Mouse (Mus musculus): ENCODE measurements around the gene Stk31. TPM values are rescaled to one million over a fixed set of nuclear protein-coding genes. Genes with fewer than 3 reads are reported as not detected.
A peak's percentile ranks its signal among the peaks of the same experiment; 100 is the strongest.
"Not testable (repeated sequence)": the region's sequence is repeated elsewhere in the genome, so short reads cannot be mapped to it uniquely, and the experiment has no call there.

Stk31 gene
- not detected in 2 replicates for polyA plus RNA-seq (2012; rRNA removed)

DNA sequence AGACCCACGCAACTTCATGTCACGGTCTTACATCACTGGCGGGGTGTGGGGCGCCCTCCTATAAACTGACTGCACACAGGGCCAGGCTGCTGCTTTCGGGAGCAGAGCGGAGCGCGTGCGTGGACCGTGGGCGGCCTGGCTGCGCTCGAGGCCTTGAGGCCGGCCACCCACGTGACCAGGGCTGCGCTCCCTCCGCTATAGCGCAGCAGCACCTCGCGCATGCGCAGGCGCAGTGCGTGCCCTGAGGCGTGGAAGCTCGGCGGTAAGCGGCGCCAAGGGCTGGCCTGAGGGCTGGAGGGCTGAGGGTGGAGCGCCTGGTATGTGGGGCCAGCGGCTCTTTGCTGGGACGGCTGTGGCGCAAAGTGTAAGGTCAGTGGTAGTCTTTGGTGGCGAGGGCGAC lies at the start of gene Stk31:
Gene Stk31, plus strand, starts transcription at position 289 of the 400 bp plus-strand sequence.
- no peak for DNase-seq (ENCODE audit: low spot score)

DNA sequence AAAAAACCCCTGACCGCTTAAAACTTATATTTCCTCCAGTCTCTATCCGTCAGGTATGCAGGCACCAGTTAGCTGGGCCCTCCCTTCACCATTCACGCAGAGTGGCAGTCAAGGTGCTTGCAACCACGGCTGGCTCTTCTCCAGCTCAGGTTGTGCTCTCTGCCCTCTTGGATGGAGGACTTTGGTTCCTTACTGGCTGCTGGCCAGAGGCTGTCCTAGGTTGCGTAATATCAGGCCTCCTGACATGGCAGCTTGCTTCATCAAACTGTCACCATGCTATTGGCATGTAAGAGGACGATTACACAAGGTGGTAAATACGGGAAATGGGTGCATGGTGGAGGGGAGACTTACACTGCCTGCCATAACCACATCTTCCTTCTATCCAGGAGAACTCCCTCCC lies 45.6 kb upstream of the Stk31 start:
- DNase-seq (ENCODE audit: low spot score) = no peak

DNA sequence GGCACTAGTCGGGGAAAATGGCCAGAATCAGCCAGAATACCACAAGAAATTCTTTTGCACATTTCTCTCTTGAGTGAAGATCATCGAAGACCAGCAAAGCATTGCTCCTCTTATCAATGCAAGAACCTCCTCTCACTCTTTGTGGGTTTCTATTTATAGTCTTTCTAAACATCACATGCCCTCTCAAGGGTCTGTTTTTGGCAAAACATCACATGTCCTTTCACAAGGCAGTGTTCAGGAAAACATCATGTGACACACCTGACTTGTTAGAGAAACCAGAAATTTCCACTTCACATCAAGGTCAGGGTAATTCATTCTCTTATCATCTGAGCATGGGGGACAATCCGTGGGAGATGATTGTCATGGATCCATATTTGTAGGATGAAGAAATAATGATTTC lies 40.8 kb upstream of the Stk31 start:
- no peak for DNase-seq (ENCODE audit: low spot score)

DNA sequence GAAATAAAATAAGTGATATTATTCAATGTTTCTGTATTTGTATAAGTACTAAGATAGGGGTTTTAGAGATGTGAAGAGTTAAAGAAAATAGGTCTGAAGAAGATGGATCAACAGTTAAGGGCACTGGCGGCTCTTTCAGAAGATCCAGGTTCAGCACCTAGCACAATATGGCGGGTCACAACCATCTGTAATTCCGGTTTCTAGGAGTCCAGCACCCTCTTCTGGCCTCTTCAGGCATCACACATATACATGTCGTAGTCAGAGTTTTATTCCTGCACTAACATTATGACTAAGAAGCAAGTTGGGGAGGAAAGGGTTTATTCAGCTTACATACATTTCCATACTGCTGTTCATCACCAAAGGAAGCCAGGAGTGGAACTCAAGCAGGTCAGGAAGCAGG lies 40.2 kb upstream of the Stk31 start:
- DNase-seq (ENCODE audit: low spot score) = no peak

DNA sequence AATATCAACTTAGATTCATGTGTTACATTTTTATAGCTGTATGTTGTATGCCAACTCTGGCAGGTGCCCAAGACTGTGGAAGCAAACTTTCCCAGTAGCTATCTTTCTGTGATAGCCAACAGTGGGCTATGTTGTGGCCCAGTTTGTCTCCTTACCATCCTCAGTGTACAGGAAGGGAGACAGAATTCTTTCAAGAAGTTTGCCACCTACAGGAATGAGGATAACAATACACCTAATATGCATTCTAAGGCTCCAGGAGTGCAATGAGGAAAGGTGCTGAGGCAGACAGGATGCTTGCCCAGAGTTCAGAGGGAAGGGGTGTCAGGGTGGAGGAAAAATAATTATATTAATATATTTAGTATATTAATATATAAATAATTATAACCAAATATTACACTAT lies 35.0 kb upstream of the Stk31 start:
- no peak for DNase-seq (ENCODE audit: low spot score)

DNA sequence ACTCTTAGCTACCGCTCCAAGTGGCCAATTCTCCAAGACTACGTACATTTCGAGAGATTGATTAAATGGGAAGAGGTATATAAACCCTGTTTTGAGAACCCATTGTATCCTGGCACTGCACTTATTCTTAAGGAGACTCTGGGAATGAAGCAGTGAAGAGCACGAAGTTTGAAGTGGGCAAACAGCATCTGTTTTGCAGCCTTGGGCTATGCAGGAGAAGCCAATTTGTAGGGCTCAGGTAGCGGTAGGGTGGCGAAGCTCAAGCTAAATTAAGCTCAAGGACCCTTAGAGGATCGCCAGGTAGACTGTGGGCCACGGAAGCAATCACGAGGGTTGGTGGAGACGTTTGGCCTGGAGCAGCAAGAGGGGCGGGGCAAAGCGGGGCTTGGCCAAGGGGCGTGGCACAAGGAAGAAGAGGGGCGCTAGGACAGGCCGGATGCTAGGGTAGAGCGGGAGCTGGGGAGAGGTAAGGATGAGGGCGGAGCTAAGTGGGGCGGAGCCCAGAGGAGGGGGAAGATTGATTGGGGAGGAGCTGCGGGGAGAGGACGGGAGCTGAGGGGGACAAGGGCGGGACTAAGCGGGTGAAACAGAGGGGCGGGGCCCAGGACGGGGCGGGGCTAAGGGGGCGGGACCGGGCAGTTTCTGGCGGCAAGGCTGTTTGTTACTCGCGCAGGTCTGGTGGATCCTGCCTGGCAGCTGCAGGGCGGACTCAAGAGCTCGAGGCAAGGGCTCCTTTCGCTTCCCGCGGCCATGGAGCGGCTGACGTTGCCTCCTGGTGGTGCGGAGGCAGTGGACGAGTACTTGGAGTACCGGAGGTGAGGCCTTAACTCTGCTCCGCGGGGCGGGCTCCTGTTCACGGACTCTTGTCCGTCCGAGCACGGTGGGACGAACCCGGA lies 28.0 kb upstream of the Stk31 start, which contains the start of gene Fam221a:
Gene Fam221a, plus strand, starts transcription at position 581 of the 896 bp plus-strand sequence.
- DNase-seq (ENCODE audit: low spot score) = peak; percentile 70

DNA sequence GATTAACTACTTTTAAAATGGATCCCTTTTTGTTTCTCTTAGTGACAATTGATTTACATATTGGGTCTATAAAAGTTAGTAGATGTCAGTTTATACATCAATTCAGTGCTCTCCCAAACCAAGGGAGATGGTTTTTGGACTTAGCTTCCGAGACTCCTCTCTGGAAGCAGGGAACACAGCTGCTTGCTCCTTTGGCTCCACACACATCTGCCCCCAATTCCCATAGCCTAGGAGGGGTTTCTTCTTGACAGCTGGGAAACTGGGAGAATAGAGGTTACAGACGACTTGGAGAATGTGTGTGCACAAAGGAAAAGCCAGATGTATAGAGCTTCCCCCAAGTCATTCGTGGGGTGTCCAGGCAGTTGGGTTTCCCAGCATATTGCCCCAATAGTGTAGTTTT lies 27.2 kb upstream of the Stk31 start:
- no peak for DNase-seq (ENCODE audit: low spot score)

DNA sequence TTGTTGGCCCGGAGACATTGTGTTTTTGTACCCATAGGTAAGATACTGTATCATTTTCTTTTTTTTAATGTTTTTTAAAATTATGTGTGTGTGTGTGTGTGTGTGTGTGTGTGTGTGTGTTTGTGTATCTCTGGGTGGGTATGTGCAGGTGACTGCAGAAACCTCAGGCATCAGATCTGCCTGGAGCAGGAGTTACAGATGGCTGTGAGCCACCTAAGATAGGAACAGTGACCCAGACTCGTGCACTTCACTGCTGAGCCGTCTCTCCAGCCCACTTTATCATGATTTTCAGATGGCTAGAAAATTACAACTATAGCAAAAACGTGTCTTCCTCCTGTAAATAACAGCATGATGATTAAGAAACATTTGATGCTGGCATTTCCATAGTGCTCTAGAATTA lies 22.7 kb upstream of the Stk31 start:
- no peak for DNase-seq (ENCODE audit: low spot score)

DNA sequence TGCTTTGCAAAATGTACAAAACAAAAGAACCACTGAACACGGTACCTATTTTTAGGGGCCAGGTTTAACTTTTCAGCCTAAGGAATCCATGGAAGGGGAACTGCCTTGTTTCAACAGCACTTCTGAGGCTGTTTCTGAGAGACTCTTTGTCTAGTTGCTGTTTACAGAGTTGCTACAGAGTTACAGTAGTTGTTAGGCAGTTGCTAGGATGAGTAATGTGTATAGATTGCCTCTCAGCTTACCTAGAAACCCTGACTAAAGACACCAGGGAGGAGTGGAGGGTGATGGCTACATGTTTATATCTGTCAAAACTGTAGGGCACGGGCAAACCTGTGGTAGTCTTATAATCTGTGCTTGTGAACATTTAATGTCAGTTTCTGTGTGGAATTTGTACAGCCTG lies 21.5 kb upstream of the Stk31 start:
- no peak for DNase-seq (ENCODE audit: low spot score)

DNA sequence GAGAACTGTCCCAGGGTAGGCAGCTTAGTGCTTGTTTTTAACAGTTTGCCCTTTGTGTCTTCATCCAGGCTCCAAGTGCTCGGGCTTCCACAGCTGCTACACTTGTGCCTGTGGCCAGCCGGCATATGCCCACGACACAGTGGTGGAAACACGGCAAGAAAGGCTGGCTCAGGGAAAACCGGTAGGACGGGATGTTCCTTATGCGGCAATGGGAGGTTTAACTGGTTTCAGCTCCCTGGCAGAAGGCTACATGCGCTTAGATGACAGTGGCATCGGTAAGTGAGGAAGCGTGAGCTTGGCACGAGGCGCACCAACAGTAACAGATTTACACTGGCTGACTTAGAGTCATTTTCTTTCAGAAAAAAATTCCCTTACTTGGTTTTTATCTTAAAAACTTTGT lies 17.1 kb upstream of the Stk31 start:
- DNase-seq (ENCODE audit: low spot score) = peak; percentile 25

DNA sequence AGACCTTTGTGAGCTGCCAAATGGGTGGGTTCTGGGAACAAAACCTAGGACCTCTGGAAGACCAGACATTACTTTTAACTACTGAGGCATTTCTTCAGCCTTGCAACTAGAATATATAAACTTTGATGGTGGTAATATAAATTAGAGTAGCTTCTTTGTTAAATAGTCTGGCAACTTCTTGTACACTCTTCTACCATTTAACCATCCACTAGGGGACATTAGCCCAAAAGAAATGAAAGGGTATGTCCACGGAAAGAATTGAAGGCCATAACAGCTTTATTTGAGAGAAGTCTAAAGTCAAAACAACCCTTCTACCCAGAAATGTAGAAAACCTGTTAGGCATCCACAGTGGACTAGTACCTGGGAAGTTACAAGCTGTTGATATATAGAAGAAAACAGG lies 1.1 kb upstream of the Stk31 start:
- no peak for DNase-seq (ENCODE audit: low spot score)

DNA sequence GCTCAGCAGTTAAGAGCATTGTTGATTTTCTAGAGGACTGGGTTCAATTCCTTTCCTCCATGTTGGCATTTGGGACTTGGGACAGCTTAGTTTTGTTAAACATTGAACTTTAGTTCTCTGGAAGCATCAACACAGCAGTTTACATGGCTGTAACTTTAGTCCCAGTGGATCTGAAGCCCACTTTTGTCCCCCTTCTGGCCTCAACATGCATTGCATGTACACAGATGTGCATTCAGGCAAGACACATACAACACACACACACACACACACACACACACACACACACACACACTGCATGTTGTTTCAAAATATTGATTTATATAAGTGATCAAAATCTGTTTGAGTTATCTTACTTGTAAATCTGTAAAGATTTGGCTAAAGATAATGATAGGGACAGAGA lies 2.1 kb downstream of the Stk31 start:
- no peak for DNase-seq (ENCODE audit: low spot score)

DNA sequence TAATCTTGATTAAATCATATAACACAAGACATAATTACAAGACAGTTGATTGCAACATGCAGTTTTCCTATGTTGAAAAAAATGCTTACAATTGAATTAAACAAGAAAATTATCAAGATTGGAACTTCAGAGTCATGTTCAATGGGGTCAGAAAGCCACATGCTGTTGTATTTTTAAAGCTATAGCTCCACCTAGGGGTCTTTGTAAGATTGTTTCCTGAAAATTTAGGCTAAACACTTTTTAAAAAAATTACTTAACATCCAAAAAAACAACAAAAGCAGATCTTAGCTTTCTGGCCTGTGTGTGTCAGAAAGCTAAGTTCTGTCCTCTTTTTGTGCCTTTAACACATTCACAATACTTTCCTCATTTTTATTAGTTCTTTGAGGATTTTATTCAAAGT lies 3.0 kb downstream of the Stk31 start:
- DNase-seq (ENCODE audit: low spot score) = no peak

DNA sequence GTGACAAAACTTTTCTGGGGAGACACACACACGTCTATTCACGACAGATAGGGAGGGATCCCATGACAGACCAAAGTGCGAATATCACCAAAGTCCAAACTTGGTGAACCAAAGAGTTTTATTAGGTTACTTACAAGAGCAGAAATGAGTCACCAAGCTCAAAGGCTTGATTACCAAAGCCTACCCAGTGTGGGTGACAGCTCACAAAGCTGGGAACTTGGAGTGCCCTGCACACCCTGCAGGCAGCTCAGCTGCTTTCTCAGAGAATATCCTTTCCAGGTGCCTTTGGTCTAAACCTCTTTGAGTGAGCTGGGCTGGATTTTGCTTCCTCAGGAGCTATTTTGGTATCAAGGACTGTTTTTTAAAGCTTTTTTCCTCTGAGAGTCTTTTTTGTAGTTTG lies 15.4 kb downstream of the Stk31 start:
- DNase-seq (ENCODE audit: low spot score) = no peak

DNA sequence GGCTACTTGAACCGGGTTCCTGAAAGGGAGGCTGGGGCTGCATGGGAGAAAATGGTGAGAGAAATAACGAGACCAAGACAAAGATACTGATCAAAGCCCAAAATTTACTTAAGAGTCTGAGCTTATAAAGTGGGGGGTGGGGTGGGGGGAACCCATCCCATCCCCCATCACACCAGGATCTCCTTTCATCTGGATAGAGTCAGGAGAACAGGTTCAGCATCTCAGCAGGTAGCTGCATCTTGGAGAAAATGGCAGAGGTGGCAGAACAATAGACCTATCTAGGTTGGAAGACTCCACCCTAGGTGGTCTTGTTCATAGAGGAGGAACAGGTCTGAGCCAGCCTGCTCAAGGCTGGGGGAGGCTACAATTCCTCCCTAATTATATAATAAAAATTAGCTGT lies 17.6 kb downstream of the Stk31 start:
- not testable (repeated sequence) for DNase-seq (ENCODE audit: low spot score)

DNA sequence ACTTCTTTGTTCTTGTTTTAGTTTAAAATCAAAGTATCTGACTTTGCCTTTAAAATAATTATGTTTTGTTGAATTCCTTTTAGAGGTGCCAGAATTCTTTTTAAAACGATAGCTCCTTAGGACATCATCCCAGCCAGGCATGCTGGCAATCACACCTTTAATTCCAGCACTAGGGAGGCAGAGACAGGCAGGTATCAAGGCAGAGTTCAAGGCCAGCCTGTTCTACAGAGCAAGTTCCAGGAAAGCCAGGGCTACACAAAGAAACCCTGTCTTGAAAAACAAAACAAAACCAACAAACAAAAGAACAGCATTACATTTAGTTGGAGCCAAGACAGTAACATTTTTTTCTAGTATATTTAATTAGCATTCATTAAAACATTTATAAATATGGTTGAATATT lies 20.6 kb downstream of the Stk31 start:
- no peak for DNase-seq (ENCODE audit: low spot score)

DNA sequence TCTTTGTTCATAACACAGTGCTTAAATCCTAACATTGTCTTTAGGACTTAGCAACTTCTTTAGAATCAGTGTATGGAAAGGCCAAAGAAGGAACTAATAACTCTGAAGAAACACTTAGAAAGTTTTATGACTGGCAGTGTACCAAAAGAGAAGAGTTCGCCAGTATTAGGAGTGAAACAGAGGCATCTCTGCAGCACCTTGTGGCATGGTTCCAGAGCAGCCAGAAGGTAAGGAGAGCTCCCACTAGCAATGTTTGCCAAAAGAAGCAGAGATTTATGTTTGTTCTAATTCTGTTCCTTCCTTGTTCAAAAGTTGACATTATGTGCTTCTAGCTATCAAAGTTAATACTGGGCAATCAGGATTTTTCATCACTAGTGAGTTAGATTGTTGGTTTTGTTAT lies 41.9 kb downstream of the Stk31 start:
- DNase-seq (ENCODE audit: low spot score) = no peak

DNA sequence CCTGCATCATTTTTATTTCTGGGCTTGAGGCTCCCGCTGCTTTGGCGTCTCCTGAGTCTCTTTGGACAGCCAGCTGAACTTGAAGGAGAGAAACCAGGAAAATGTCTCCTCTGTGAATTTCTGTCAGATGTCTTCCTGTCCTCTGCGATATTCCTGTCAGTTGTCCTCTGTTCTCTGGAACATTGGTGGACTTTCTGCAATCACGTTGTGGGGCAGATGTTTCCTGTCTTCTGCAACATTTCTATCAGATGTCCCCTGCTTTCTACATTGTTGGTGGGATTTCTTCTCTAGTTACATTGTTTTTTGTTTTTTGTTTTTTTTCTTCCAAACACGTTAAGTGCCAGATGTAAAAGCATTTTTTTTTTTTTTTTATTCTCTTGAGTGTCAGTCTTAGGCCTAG lies 62.7 kb downstream of the Stk31 start:
- DNase-seq (ENCODE audit: low spot score) = no peak

DNA sequence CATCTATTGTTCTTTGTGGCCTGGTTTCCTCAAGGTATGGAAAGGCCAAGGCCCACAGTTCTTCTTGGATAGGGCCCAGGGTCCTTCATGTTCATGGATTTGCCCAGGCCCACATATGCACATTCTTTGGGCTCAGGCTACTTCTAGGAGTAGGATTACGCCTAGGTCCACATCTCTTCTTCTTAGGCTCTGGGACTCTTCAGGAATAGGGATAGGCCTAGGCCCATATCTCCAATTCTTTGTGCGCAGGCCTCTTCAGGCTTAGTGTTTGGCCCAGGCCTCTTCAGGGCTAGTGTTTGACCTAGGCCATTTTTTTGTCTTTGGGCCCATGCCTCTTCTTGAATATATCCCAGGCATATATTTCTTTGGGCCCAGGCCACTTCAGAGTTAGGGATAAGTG lies 87.8 kb downstream of the Stk31 start:
- no peak for DNase-seq (ENCODE audit: low spot score)

DNA sequence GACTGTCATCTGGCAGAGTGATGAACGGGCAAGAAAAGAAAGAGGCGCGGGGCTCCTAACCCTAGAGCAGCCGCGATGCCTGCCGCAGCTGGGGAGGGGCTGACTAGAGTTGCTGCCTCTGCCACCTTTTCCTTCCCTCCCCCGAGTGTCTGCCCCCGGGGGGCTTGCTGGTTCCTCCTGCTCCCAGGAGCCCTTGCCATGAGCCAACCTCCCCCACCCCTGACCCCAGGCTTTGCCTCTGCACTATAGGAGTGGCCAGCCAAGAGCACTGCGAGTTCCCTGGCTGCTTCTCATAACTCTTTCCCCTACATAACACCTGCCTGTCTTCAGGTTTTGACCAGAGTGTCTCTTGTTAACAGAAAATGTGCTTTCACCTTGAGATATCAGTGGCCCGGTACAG lies 96.1 kb downstream of the Stk31 start:
- no peak for DNase-seq (ENCODE audit: low spot score)

DNA sequence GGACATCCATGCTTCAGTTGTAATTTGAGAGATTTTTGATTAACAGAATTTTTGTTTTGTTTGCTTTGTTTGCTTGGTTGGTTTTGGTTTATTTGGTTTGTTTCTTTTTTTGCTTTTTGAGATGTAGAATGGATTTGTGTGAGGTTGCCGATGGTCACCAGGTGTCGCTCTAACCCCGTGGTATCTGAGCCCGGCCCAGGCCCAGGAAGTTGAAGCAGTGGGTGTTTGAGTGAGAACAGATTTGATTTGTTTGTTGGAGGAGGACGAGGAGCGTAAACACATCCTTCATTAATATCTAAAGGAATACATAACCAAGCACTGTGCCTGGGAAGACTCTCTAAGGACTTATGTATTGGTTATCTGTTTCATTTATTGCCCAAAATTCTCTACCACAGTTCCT lies 123.6 kb downstream of the Stk31 start:
- peak; percentile 53 for DNase-seq (ENCODE audit: low spot score)
